Mouse (Mus musculus) liver, postnatal 0 days (tissue): ENCODE results near the gene Wdr24. TPM values are rescaled to one million over a fixed set of nuclear protein-coding genes. Genes with fewer than 3 reads are reported as not detected.
A peak's percentile ranks its signal among the peaks of the same experiment; 100 is the strongest.

Source experiments
- ATAC-seq: fragments of 200-750 bp; cut with Nextera tagmentation; 2 replicates; pipeline ENCODE4 v1.8.0; 2017; ENCODE audit warnings: mild to moderate bottlenecking, moderate library complexity
- DNase-seq: peaks from one replicate; pipeline ENCODE4 v3.0.0-alpha.2; 2016
- H3K27ac ChIP-seq: fragments of 300-500 bp; sonication (generic); 2 replicates; pipeline ENCODE4 v1.5.1; 2014; ENCODE audit warnings: antibody characterized with exemption, moderate library complexity, mild to moderate bottlenecking, low read depth
- H3K27me3 ChIP-seq: fragments of 300-500 bp; sonication (generic); 2 replicates; pipeline ENCODE4 v1.6.1; 2014; ENCODE audit warnings: low read length, control low read depth, mixed read lengths; ENCODE audit not compliant: insufficient read depth
- H3K36me3 ChIP-seq: fragments of 300-500 bp; sonication (generic); replicated peaks from 2 replicates; pipeline ENCODE4 v1.6.1; 2014; ENCODE audit warnings: mild to moderate bottlenecking, control low read depth, low read length, moderate library complexity, mixed read lengths; ENCODE audit not compliant: insufficient read depth
- H3K4me1 ChIP-seq: fragments of 300-500 bp; sonication (generic); 2 replicates; pipeline ENCODE4 v1.6.1; 2014; ENCODE audit warnings: antibody characterized with exemption, mild to moderate bottlenecking, control low read depth; ENCODE audit not compliant: insufficient read depth
- H3K4me2 ChIP-seq: fragments of 300-500 bp; sonication (generic); 2 replicates; pipeline ENCODE4 v1.6.1; 2014; ENCODE audit warnings: low read depth, mild to moderate bottlenecking, low read length, moderate library complexity, mixed read lengths
- H3K4me3 ChIP-seq: fragments of 300-500 bp; sonication (generic); 2 replicates; pipeline ENCODE4 v1.5.1; 2014; ENCODE audit warnings: low read depth, low read length
- H3K9ac ChIP-seq: fragments of 300-500 bp; sonication (generic); replicated peaks from 2 replicates; pipeline ENCODE4 v1.6.1; 2014; ENCODE audit warnings: mild to moderate bottlenecking, moderate library complexity
- H3K9me3 ChIP-seq: fragments of 300-500 bp; sonication (generic); 2 replicates; pipeline ENCODE4 v1.6.1; 2016; ENCODE audit warnings: mild to moderate bottlenecking, control low read depth, low read length, mixed read lengths
- CTCF ChIP-seq: sonication (generic); IDR thresholded peaks from 2 replicates; pipeline ENCODE4 v1.5.1; 2016; ENCODE audit warnings: antibody characterized with exemption, low read depth
- EP300 ChIP-seq: IDR thresholded peaks from 2 replicates; pipeline ENCODE4 v1.6.1; 2016; ENCODE audit warnings: antibody characterized with exemption, low read depth, mild to moderate bottlenecking
- WGBS: fragments of 180-500 bp; shearing (Covaris S2); extraction: QIAGEN DNeasy Blood & Tissue Kit; methylation state at CpG from one replicate; pipeline ENCODE4 v1.1.7; 2014; ENCODE audit not compliant: insufficient replicate concordance; 5-methylcytosine and 5-hydroxymethylcytosine counted together
- polyA plus RNA-seq: library from polyadenylated mRNA; unstranded; fragments of >200 nt; fragmentation: Nextera tagmentation; extraction: Ambion mirVana; gene quantifications from 2 replicates; pipeline ENCODE4 v1.2.1, GENCODE M21; 2015

The Wdr24 gene
- polyA plus RNA-seq, 1 experiment from 2014 or later = 7.2 TPM

DNA sequence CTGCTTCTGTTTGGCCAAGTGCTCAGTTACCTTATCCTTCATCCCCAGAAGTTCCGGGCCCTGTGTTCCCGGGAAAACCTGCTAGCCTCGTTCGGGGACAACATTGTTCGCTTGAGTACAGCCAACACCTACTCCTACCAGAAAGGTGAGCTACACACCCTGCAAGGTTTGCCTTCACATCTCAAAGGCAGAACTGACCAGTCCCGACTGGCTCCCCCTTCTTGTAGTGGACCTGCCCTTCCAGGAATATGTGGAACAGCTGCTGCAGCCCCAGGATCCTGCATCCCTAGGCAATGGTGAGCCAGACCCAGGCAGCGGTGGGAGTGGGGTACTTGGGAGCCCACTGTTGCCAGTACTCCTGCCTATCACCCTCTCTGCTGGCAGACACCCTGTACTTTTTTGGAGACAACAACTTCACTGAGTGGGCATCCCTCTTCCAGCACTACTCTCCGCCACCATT lies 6.2 kb downstream of the Wdr24 start:
- Histone ChIP-seq H3K27me3 (no peaks in the 10 kb centered on the region), H3K27ac (peak overlapping the region; percentile 67), H3K4me3 (peak overlapping the region; percentile 56), H3K36me3 (peaks cover 31% of the 10 kb centered on the region), H3K9ac (peak overlapping the region; percentile 63), H3K4me1 (peaks cover 50% of the 10 kb centered on the region), H3K9me3 (no peaks in the 10 kb centered on the region), H3K4me2 (peak overlapping the region; percentile 78)
- 39% methylated on average over 8 of the region's 8 CpGs for WGBS
- TF ChIP-seq CTCF = no peak
- no peak for TF ChIP-seq EP300
- ATAC-seq = no peak
- DNase-seq = no peak

- Histone ChIP-seq H3K4me3 (no peak overlapping the region), H3K4me1 (peaks cover 52% of the 10 kb centered on the region), H3K27ac (no peak overlapping the region), H3K27me3 (no peaks in the 10 kb centered on the region), H3K9ac (peak overlapping the region; percentile 34), H3K4me2 (peak overlapping the region; percentile 78; the same call in 1 of the 2 replicates), H3K36me3 (peaks cover 31% of the 10 kb centered on the region), H3K9me3 (no peaks in the 10 kb centered on the region)
- TF ChIP-seq EP300 = no peak
- TF ChIP-seq CTCF = no peak
- DNase-seq (no peak), ATAC-seq (no peak)
- WGBS = 72% methylated on average over 4 of the region's 4 CpGs
Measured at GRCm38 (mm10) chr17:25830200-25830753, 6.8 kb downstream of the Wdr24 start.

DNA sequence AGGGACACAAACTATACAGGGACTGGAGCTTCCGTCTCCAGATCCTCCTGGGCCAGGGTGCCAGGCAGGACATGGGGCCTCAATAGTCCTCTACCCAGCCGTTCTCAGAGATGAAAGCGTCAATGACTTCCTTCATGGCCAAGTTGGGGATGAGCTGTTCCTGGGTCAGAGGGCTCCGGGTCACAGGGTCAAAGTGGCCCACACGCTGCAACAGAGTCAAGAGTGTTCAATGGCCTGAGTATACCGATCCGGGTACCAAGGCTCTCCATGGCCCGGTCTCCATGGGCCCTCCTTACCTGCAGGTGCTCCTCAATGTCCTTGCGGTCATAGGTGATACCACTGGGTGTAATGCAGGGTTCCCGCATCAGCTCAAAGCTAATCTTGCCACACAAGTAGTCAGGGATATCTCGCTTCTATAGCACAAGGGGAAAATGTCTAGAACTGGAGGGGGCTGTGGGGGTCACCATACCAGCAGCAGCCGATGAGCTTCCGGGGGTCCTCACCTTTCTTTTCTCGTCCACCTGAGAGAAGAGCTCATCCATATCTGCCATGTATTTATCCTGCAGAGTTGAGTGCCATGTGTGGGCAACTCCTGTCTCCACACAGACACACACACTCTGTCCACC lies 7.5 kb downstream of the Wdr24 start:
- no peak for TF ChIP-seq CTCF
- TF ChIP-seq EP300 = no peak
- peak overlapping the region; percentile 34; the same call in 1 of the 2 replicates for H3K9ac ChIP-seq
- H3K27me3 ChIP-seq = no peaks in the 10 kb centered on the region
- H3K4me1 ChIP-seq = peaks cover 55% of the 10 kb centered on the region
- H3K27ac ChIP-seq = no peak overlapping the region
- no peaks in the 10 kb centered on the region for H3K9me3 ChIP-seq
- 80% methylated on average over 14 of the region's 14 CpGs for WGBS
- H3K4me2 ChIP-seq = peak overlapping the region; percentile 99
- H3K36me3 ChIP-seq = peaks cover 31% of the 10 kb centered on the region
- H3K4me3 ChIP-seq = peak overlapping the region; percentile 75
- no peak for DNase-seq
- ATAC-seq = no peak

GRCm38 (mm10) chr17:25831451-25832281 lies 8.2 kb downstream of the Wdr24 start:
- ATAC-seq = no peak
- H3K36me3 ChIP-seq = peaks cover 27% of the 10 kb centered on the region

DNA sequence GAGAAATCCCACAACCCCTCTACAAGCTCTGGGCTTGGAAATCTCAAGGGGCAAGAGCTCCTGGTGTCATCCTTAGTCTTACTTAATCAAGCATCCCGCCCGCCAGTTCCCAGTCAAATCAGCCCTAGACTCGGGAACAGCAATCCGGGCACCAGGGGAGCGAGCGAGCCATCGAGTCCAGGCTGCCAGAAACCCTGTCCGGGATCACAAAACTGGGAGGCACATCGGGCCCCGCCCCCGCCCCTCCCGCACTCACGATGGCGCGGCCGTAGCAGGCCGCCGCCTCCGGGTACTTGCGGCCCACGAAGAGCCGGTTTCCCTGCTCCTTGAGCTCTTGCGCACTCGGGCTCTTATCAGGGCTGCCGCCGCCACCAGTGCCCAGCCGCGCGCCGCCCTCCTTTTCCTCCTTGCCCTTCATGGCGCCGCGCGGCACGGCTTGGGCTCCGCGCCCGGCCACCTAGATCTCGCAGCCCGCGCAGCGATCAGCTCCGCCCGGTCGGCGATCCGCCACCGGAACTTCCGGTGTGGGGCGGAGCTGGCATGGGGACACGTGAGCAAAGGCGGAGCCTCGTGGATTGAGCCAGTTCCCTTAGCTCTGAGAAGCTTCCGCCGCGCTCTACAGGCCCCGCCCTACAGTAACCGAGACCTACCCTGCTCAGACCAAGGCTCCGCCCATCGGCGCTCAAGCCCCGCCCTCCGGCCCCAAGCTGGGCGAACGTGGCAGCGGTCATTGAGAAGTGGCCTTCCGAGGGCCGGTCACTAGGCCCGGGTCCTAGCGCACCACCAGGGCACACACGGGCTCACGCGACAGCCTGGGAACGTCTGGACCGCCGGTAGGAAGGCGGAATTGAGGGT lies 9.2 kb downstream of the Wdr24 start:
- DNase-seq (peak; percentile 99), ATAC-seq (peak; percentile 89)
- peak overlapping the region; percentile 84 for H3K9ac ChIP-seq
- peak overlapping the region; percentile 99 for H3K27ac ChIP-seq
- no peaks in the 10 kb centered on the region for H3K9me3 ChIP-seq
- peak overlapping the region; percentile 99 for H3K4me2 ChIP-seq
- TF ChIP-seq EP300 = no peak
- TF ChIP-seq CTCF = no peak
- H3K27me3 ChIP-seq = no peaks in the 10 kb centered on the region
- peak overlapping the region; percentile 75 for H3K4me3 ChIP-seq
- peaks cover 21% of the 10 kb centered on the region for H3K36me3 ChIP-seq
- H3K4me1 ChIP-seq = peaks cover 70% of the 10 kb centered on the region
- 1% methylated on average over 66 of the region's 77 CpGs for WGBS

More at GRCm38 (mm10) chr17:25831451-25832281, 8.2 kb downstream of the Wdr24 start:
- WGBS = 48% methylated on average over 21 of the region's 21 CpGs
- Histone ChIP-seq H3K4me3 (peak overlapping the region; percentile 75), H3K9ac (peak overlapping the region; percentile 84), H3K4me2 (peak overlapping the region; percentile 99), H3K27ac (peak overlapping the region; percentile 99), H3K9me3 (no peaks in the 10 kb centered on the region), H3K4me1 (peaks cover 62% of the 10 kb centered on the region), H3K27me3 (no peaks in the 10 kb centered on the region)
- no peak for DNase-seq
- TF ChIP-seq EP300 (no peak), CTCF (no peak)
